Mouse (Mus musculus): ENCODE results near the gene Doc2g.
A peak's percentile ranks its signal among the peaks of the same experiment; 100 is the strongest.
"Not testable (repeated sequence)": the region's sequence is repeated elsewhere in the genome, so short reads cannot be mapped to it uniquely, and the experiment has no call there.

Gene Doc2g

GRCm38 (mm10) chr19:4017921-4018587 lies 14.9 kb downstream of the Doc2g start:
- no peak for DNase-seq (ENCODE audit: low read depth)

DNA sequence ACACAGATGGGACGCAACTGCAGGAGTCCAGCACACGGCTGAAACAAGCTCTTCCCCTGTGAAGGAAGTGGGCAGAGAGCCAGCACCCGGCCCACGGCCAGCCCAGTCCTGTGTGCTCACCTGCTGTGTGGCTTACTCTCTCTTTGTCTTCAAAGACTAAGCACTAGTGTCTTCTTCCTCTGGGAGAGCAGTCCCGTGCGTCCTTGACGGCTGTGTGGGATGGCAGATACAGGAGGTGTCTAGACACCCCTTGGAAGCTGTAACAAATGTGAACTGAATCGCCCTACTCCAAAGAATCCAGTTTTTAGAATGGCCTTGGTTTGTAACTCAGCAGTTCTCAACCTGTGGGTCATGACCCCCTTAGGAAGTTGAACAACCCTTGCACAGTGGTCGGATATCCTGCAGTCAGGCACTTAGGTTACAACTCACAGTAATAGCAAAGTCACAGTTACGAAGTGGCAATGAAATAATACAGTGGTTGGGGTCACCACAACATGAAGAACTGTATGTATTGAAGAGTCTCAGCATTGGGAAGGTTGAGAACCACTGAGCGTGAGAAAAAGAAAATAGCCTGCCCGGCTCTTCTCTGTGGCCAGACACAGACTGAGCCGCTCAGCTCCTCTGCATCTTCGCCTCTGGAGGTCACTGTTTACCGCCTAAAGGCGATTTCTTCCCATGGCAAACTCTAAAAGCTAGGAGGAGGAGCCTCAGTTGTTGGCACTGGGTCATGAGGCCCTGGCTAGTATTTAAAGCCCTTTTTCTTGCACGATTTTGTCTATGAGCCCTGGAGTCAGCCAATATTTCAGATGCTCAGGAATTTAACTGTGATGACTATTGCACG lies 15.8 kb downstream of the Doc2g start:
- peak; percentile 84 for DNase-seq (ENCODE audit: low read depth)

- DNase-seq (ENCODE audit: low read depth), result no peak
These were observed 20.1 kb downstream of the Doc2g start for GRCm38 (mm10) chr19:4023185-4023584.

- no peak for DNase-seq (ENCODE audit: low read depth)
These were observed 24.5 kb downstream of the Doc2g start for GRCm38 (mm10) chr19:4027576-4027975.

- DNase-seq (ENCODE audit: low read depth), result no peak
These were observed 29.6 kb downstream of the Doc2g start for GRCm38 (mm10) chr19:4032668-4033067.

GRCm38 (mm10) chr19:4033298-4033697 lies 30.2 kb downstream of the Doc2g start:
- no peak for DNase-seq (ENCODE audit: low read depth)

GRCm38 (mm10) chr19:4033742-4034141 lies 30.6 kb downstream of the Doc2g start:
- DNase-seq (ENCODE audit: low read depth), result no peak

DNA sequence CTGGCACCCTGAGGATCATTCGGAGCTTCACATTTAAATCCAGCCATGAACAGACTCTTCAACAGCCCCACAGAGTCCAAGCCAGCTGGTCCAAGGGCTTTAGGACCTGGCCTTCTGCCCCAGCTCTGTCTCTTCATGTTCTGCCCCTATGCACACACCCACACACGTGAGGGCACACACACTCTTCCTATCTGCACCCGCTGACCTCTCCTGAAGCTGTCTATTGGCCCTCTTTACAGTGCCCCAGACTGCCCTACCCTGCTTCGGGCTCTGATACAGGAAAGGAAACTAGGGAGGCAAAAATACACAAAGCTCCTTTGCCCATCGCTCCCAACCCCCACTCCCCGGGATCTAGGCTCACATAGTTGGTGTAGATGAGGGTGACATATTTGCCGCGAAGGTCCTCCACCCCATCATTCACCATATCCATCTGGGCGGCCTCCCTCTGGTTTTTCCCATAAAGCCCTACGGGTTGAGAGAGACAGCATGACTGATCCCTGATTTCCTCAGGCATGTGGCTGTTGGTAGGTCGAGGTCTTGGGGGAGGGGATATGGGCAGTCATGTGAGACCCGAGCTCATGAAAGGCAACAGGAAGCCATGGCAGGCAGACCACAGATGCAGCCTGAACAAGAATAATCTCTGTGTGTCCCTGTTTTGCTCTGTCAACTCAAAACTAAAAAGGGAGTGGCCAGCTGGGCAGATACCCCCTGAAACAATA lies 33.4 kb downstream of the Doc2g start:
- DNase-seq (ENCODE audit: low read depth), result no peak

DNA sequence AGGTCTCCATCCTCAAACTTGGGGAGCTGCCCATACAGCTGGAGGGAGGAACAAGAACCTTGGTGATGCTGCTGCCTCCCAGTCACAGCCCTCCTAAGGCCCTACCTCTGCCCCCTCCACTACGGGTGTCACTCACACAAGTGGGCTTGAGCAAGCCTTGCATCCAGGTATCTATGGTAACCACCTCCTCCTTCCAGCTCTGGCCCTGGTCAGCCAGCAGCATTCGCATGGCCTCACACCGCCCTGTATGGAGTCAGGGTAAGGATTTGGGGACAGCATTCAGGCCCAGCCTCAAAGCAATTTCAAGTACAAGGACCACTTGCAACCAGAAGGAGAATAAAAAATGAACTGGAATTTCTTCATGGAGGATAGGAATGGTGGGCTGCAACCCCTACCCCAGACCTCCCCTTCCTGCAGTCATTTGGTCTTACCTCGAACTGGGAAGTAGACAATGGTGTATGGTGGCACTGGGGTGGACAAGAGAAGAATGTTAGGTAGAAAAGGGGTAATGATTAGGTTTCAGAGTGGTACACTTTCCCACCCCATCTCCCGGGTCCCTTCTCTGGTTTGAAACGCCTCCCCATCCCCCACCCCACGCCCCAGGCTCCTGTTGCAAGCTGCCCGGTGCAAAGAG lies 34.2 kb downstream of the Doc2g start:
- not testable (repeated sequence) for DNase-seq (ENCODE audit: low read depth)

GRCm38 (mm10) chr19:4037788-4038232 lies 34.7 kb downstream of the Doc2g start, which contains the start of gene Gstp1:
TSS of gene Gstp1 (minus strand) at chr19:4037985.
- DNase-seq (ENCODE audit: low read depth), result peak; percentile 60

DNA sequence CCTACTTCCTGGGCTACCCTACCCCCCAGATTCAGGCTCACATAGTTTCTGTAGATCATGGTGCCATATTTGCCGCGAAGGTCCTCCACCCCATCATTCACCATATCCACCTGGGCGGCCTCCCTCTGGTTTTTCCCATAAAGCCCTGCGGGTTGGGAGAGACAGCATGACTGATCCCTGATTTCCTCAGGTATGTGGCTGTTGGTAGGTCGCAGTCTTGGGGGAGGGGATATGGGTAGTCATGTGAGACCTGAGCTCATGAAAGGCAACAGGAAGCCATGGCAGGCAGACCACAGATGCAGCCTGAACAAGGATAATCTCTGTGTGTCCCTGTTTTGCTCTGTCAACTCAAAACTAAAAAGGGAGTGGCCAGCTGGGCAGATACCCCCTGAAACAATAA lies 37.8 kb downstream of the Doc2g start:
- not testable (repeated sequence) for DNase-seq (ENCODE audit: low read depth)

DNA sequence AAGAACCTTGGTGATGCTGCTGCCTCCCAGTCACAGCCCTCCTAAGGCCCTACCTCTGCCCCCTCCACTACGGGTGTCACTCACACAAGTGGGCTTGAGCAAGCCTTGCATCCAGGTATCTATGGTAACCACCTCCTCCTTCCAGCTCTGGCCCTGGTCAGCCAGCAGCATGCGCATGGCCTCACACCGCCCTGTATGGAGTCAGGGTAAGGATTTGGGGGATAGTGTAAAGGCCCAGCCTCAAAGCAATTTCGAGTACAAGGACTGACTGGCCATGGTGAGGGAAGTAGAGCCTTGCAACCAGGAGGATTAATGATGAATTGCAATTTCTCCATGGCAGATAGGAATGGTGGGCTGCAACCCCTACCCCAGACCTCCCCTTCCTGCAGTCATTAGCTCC lies 38.4 kb downstream of the Doc2g start:
- not testable (repeated sequence) for DNase-seq (ENCODE audit: low read depth)

- no peak for DNase-seq (ENCODE audit: low read depth)
These were observed 39.0 kb downstream of the Doc2g start for GRCm38 (mm10) chr19:4042124-4042523.

DNA sequence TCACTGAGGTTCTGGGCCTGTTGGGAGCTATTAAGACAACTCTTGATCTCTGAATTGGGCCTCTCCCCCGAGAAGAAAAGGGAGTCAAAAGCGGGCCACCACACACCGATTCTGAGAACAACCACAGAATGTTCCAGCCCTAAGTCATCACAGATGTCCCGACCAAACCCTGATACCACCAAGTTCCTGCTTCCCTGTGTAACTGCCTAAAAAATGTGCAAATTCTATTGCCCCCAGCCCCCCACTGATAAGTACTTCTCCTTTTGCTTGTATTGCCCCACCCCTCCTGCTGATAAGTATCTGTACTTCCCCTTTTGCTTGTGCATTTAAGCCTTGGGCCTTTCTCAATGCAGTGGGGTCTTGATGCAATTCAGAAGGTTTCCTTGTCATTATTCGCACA lies 41.0 kb downstream of the Doc2g start:
- not testable (repeated sequence) for DNase-seq (ENCODE audit: low read depth)

DNA sequence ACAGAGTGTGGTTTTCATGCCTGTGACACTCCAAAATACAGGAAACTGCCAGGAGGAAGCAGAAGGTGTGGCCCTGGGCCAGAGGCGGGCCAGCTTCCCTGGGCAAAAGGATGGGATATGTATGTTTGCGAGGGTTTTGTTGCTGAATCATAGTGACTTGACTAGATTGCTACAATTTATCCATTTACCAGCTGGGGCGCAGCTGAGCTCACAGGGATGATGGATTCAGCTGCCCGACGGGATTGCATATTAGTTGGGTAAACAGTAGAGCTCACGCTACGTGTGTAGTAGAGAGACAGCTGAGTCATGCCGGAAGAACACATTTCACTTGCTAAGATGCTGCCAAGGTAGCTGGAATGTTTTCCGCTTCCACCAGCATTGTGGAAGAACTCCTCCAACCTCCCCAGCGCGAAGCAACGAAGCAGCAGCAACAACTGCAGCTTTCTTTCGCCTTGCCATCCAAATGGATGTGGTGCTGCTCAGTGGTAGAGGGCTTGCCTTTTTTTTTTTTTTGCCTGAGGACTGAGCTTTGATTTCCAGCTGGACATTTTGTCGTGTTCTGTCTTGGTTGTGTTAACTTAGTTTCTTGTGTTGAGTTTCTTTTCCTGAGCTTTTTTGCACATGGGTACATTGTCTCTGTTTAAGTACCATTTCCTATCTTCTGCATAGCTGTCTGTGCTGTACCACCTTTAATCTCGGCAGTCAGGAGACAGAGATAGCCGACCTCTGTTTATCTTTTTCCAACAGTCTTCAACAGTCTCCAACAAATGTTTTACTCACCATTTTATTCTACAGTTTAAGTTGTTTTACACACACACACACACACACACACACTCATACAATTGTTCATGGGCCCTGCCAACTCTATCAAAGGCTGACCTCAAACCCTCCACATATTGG lies 43.1 kb downstream of the Doc2g start, which contains the start of gene Gstp2:
TSS of gene Gstp2 (minus strand) at position 58 of the 900 bp plus-strand sequence.
- DNase-seq (ENCODE audit: low read depth), result peak; percentile 96

DNA sequence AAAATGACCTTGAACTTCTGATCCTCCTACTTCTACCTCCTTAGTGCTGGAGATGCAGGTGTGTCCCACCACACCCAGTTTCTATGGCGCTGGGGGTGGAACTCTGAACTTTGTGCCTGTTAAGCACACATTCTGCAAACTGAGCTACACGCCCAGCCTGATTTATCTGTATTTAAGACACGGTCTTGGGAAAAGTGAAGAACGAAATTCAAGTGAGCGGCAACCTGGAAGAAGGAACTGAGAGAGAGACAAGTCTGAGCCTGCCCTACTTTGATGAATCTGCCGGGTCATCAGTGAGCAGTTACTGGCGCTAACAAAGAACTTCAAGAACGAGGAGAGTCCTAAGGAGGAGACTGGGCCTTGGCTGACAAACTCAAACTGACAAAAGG lies 43.7 kb downstream of the Doc2g start:
- no peak for DNase-seq (ENCODE audit: low read depth)

GRCm38 (mm10) chr19:4047859-4048258 lies 44.7 kb downstream of the Doc2g start:
- DNase-seq (ENCODE audit: low read depth), result no peak

DNA sequence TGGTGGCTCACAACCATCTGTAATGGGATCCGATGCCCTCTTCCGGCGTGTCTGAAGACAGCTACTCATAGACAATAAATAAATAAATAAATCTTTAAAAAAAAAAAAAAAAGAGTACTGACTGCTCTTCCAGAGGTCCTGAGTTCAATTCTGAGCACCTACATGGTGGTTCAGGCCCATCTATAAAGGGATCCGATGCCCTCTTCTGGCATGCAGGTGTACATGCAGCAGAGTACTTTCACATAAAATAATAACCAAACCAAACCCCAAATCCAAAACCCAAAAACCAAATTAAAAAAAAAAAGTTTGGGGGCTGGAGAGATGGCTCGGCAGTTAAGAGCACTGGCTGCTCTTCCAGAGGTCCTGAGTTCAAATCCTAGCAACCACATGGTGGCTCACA lies 46.0 kb downstream of the Doc2g start:
- not testable (repeated sequence) for DNase-seq (ENCODE audit: low read depth)

- no peak for DNase-seq (ENCODE audit: low read depth)
These were observed 47.9 kb downstream of the Doc2g start for GRCm38 (mm10) chr19:4051016-4051415.

- no peak for DNase-seq (ENCODE audit: low read depth)
These were observed 48.8 kb downstream of the Doc2g start for GRCm38 (mm10) chr19:4051741-4052515.

All from fibroblast of lung, adult 2 months (primary cell).